Mouse (Mus musculus): Measurements from ENCODE around the gene Exoc4. TPM values are rescaled to one million over a fixed set of nuclear protein-coding genes. Genes with fewer than 3 reads are reported as not detected.

Exoc4 gene
- polyA plus RNA-seq, 1 experiment from 2014 or later, result 11.7 TPM

DNA sequence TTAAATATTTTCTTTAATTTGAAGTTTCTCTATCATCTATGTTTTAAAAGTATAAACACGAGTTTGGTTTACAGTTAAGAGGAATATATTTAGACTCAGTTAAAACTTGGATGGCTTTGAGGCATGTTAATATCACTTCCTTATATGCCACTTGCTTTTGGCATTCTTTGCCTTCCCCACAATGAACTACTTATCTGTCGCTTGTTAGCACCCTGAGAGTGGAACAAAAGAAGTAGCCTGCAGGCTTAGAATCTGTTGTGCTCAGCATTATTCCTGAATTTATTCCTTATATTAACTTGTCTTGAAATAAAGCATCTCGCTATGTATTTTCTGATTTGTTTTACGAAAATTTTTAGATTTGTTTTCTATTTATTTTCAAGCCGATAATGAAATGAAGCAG lies 664.2 kb downstream of the Exoc4 start:
- Histone ChIP-seq H3K9me3 (ENCODE audit: low read length) (no peaks in the 10 kb centered on the region), H3K27ac (ENCODE audit: low read length) (no peak overlapping the region), H3K36me3 (ENCODE audit: insufficient read depth, low read length) (no peaks in the 10 kb centered on the region), H3K9ac (replicated peaks; ENCODE audit: low read depth) (no peak overlapping the region), H3K27me3 (replicated peaks; ENCODE audit: insufficient read depth, low read length) (no peaks in the 10 kb centered on the region), H3K4me3 (ENCODE audit: low read depth, low read length) (no peak overlapping the region), H3K4me2 (replicated peaks; ENCODE audit: low read depth, low read length) (no peak overlapping the region), H3K4me1 (ENCODE audit: insufficient read depth, low read depth, low read length) (no peaks in the 10 kb centered on the region)
- WGBS, result 76% methylated on average over 5 of the region's 5 CpGs
- TF ChIP-seq EP300 (IDR thresholded peaks at IDR 0.05) (no peak), CTCF (IDR thresholded peaks at IDR 0.05) (no peak)
- ATAC-seq (no peak), DNase-seq (ENCODE audit: low spot score) (no peak)

DNA sequence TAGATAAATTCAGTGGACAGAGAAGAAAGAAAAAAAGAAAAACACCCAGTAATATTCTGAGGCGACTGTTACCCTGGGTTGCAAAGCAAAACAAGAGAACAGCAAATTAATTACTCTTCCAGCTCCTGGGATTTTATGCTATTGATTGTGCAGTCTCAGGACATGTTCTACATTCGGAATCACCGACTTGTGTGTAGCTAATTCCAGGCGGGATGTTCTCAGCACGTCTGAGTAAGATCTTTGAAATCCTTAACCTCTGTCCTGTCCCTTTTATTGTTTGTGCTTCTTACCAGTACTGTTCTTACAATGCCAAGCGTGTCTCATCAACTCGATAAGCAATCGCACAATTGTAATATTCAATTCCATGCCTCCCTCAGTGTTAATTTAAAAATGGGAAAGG lies 664.6 kb downstream of the Exoc4 start:
- no peaks in the 10 kb centered on the region for H3K4me1 ChIP-seq (ENCODE audit: insufficient read depth, low read depth, low read length)
- no peak overlapping the region for H3K27ac ChIP-seq (ENCODE audit: low read length)
- H3K4me2 ChIP-seq (replicated peaks; ENCODE audit: low read depth, low read length), result no peak overlapping the region
- no peak overlapping the region for H3K9ac ChIP-seq (replicated peaks; ENCODE audit: low read depth)
- WGBS, result 83% methylated on average over 8 of the region's 8 CpGs
- H3K9me3 ChIP-seq (ENCODE audit: low read length), result no peaks in the 10 kb centered on the region
- no peak overlapping the region for H3K4me3 ChIP-seq (ENCODE audit: low read depth, low read length)
- H3K36me3 ChIP-seq (ENCODE audit: insufficient read depth, low read length), result no peaks in the 10 kb centered on the region
- no peak for DNase-seq (ENCODE audit: low spot score)
- H3K27me3 ChIP-seq (replicated peaks; ENCODE audit: insufficient read depth, low read length), result no peaks in the 10 kb centered on the region
- no peak for TF ChIP-seq EP300 (IDR thresholded peaks at IDR 0.05)
- no peak for TF ChIP-seq CTCF (IDR thresholded peaks at IDR 0.05)
- no peak for ATAC-seq

DNA sequence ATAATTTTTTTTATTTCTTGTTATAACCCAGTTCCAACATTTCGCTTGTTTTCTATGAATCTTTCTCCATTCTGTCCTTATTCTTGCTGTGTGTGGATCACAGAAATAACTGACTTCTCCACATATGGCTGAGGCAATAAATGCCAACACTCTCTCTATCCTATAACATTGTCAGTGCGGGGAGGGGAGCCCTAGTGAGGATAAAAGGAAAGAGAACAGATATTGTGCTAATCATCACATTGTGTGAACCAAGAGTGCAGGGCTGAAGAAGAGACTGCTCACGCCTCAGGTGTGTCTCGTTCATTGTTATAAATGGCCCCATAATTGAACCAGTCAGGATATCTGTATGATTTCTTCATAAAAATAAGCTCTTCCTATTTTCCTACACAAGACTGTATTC lies 665.1 kb downstream of the Exoc4 start:
- H3K9ac ChIP-seq (replicated peaks; ENCODE audit: low read depth), result no peak overlapping the region
- WGBS, result 91% methylated on average over 4 of the region's 4 CpGs
- no peak overlapping the region for H3K4me3 ChIP-seq (ENCODE audit: low read depth, low read length)
- no peaks in the 10 kb centered on the region for H3K9me3 ChIP-seq (ENCODE audit: low read length)
- H3K27ac ChIP-seq (ENCODE audit: low read length), result no peak overlapping the region
- TF ChIP-seq EP300 (IDR thresholded peaks at IDR 0.05) (no peak), CTCF (IDR thresholded peaks at IDR 0.05) (no peak)
- no peaks in the 10 kb centered on the region for H3K36me3 ChIP-seq (ENCODE audit: insufficient read depth, low read length)
- DNase-seq (ENCODE audit: low spot score) (no peak), ATAC-seq (no peak)
- no peaks in the 10 kb centered on the region for H3K4me1 ChIP-seq (ENCODE audit: insufficient read depth, low read depth, low read length)
- H3K27me3 ChIP-seq (replicated peaks; ENCODE audit: insufficient read depth, low read length), result no peaks in the 10 kb centered on the region
- H3K4me2 ChIP-seq (replicated peaks; ENCODE audit: low read depth, low read length), result no peak overlapping the region

DNA sequence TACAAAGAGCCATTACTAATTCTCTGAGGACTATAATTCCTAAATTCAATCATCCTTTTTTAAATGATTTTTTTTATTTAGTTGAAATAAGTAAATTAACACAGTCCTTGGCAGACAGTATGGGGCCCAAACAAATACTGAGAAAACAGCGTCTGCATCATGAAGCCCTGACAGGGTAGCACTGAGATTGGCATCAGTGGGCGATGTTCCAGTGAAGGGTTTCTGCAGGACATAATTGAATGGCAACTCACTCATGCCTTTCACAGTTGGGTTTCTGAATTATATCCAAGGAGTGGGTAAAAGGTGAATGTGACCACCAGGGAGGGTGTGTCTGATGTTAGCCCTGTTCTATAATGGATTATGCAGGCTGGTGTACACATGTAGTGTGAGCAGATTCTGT lies 674.7 kb downstream of the Exoc4 start:
- ATAC-seq (no peak), DNase-seq (ENCODE audit: low spot score) (no peak)
- Histone ChIP-seq H3K36me3 (ENCODE audit: insufficient read depth, low read length) (no peaks in the 10 kb centered on the region), H3K27ac (ENCODE audit: low read length) (no peak overlapping the region), H3K4me2 (replicated peaks; ENCODE audit: low read depth, low read length) (no peak overlapping the region), H3K27me3 (replicated peaks; ENCODE audit: insufficient read depth, low read length) (no peaks in the 10 kb centered on the region), H3K9ac (replicated peaks; ENCODE audit: low read depth) (no peak overlapping the region), H3K9me3 (ENCODE audit: low read length) (no peaks in the 10 kb centered on the region), H3K4me1 (ENCODE audit: insufficient read depth, low read depth, low read length) (no peaks in the 10 kb centered on the region), H3K4me3 (ENCODE audit: low read depth, low read length) (no peak overlapping the region)
- TF ChIP-seq EP300 (IDR thresholded peaks at IDR 0.05), result no peak
- no peak for TF ChIP-seq CTCF (IDR thresholded peaks at IDR 0.05)
- 92% methylated on average over 2 of the region's 2 CpGs for WGBS

DNA sequence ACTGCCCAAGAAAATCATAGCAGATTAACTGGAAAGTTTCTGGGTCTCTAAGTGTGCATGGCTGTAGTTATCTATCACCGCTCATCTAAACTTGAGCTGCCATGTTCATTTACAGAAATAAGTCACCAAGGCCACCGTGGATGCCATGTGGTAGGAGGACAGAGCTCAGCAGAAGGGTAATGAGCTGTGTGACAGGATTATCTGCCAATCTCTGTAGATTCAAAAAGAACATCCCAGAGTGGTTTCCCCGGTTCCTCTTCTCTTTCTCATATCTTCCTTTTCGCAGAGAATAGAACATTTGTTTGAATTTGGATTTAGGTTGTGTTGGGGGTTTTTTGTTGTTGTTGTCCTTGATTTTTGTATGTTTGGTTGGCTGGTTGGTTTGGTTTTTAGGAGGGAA lies 676.0 kb downstream of the Exoc4 start:
- WGBS, result 88% methylated on average over 4 of the region's 4 CpGs
- DNase-seq (ENCODE audit: low spot score) (no peak), ATAC-seq (no peak)
- no peaks in the 10 kb centered on the region for H3K9me3 ChIP-seq (ENCODE audit: low read length)
- no peak overlapping the region for H3K4me3 ChIP-seq (ENCODE audit: low read depth, low read length)
- no peaks in the 10 kb centered on the region for H3K4me1 ChIP-seq (ENCODE audit: insufficient read depth, low read depth, low read length)
- no peak overlapping the region for H3K9ac ChIP-seq (replicated peaks; ENCODE audit: low read depth)
- H3K36me3 ChIP-seq (ENCODE audit: insufficient read depth, low read length), result no peaks in the 10 kb centered on the region
- H3K4me2 ChIP-seq (replicated peaks; ENCODE audit: low read depth, low read length), result no peak overlapping the region
- H3K27me3 ChIP-seq (replicated peaks; ENCODE audit: insufficient read depth, low read length), result no peaks in the 10 kb centered on the region
- TF ChIP-seq CTCF (IDR thresholded peaks at IDR 0.05) (no peak), EP300 (IDR thresholded peaks at IDR 0.05) (no peak)
- H3K27ac ChIP-seq (ENCODE audit: low read length), result no peak overlapping the region

DNA sequence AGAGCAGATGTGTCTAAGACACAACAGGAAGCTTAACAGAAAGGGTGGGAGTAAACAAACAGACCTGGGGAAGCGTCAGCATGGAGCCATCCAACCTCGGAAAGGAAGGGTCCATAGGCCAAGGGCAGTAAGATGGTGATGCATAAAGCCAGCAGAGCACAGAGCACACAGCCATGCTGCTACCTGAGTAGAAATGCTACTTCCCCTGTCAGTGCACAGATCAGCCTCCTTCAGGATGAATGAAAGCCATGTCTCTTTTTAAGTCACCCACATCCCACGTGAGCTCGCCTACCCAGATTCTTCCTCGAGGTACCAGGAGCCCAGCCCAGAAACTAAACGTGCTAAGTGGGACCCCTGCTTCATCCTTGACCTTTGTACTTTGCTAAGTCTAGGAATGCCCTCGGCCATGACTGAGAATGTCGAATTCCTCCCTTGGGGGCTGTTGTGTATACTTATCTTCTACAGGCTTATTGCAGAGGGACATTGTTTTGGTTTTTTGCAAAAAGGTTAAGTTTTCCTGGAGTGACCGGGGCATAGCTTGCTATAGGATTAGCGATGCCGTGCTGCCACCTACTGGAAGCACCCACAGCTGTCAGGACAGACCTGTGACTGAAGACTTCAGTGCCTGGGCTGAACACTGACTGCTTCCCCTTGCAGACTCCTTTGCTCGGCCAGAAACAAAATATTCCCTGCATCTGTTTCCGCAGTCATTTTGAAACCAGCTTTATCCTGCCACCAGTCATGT lies 680.6 kb downstream of the Exoc4 start:
- Histone ChIP-seq H3K4me3 (ENCODE audit: low read depth, low read length) (no peak overlapping the region), H3K27ac (ENCODE audit: low read length) (no peak overlapping the region), H3K4me1 (ENCODE audit: insufficient read depth, low read depth, low read length) (no peaks in the 10 kb centered on the region), H3K9me3 (ENCODE audit: low read length) (no peaks in the 10 kb centered on the region), H3K9ac (replicated peaks; ENCODE audit: low read depth) (no peak overlapping the region), H3K27me3 (replicated peaks; ENCODE audit: insufficient read depth, low read length) (no peaks in the 10 kb centered on the region), H3K4me2 (replicated peaks; ENCODE audit: low read depth, low read length) (no peak overlapping the region), H3K36me3 (ENCODE audit: insufficient read depth, low read length) (no peaks in the 10 kb centered on the region)
- 13% methylated on average over 13 of the region's 13 CpGs for WGBS
- ATAC-seq (peak; percentile 72), DNase-seq (ENCODE audit: low spot score) (peak; percentile 86)
- TF ChIP-seq CTCF (IDR thresholded peaks at IDR 0.05) (peak; percentile 88), EP300 (IDR thresholded peaks at IDR 0.05) (no peak)

Measured in lung, postnatal 0 days (tissue).